Mouse (Mus musculus) heart, adult 2 months (tissue): ENCODE results near the gene Specc1.

Source experiments
- CTCF ChIP-seq: fragments of 200-600 bp; IDR thresholded peaks from 2 replicates; pipeline ENCODE4 v1.8.1; 2022; ENCODE audit warnings: antibody characterized with exemption, mild to moderate bottlenecking, moderate library complexity
- EP300 ChIP-seq: fragments of 200-500 bp; IDR thresholded peaks from 2 replicates; pipeline ENCODE4 v1.6.1; 2011; ENCODE audit warnings: low read depth, low read length, control low read depth; ENCODE audit not compliant: insufficient read depth
- POLR2A ChIP-seq: fragments of 200-500 bp; IDR thresholded peaks from 2 replicates; pipeline ENCODE4 v1.6.1; 2011; ENCODE audit warnings: mild to moderate bottlenecking, low read depth, low read length, control low read depth; ENCODE audit not compliant: insufficient read depth

- TF ChIP-seq CTCF (no peak), POLR2A (no peak), EP300 (no peak)
Observed at GRCm38 (mm10) chr11:62015071-62015654, 58.6 kb downstream of the Specc1 start.
